Mouse (Mus musculus): ENCODE data around the gene Atpaf2. TPM values are rescaled to one million over a fixed set of nuclear protein-coding genes. Genes with fewer than 3 reads are reported as not detected.
A peak's percentile ranks its signal among the peaks of the same experiment; 100 is the strongest.

The Atpaf2 gene
- polyA plus RNA-seq (2015; fragmentation: Nextera tagmentation; extraction: Ambion mirVana): 60.3 and 70.4 TPM in 2 replicates

- 0 out of 2 replicates have a peak, but pooled peaks have one; percentile 7 for TF ChIP-seq CTCF (IDR thresholded peaks at IDR 0.05; ENCODE audit: low read depth)
- peak within 1 kb of the TSS; percentile 95 for H3K27ac ChIP-seq (ENCODE audit: low read depth, low read length)
- H3K36me3 ChIP-seq (ENCODE audit: control insufficient read depth, insufficient read depth): no peaks in the 10 kb centered on the region; the same call in 1 of the 2 replicates
- peak within 1 kb of the TSS; percentile 89 for H3K9ac ChIP-seq (ENCODE audit: low read depth, low read length)
- H3K4me2 ChIP-seq (replicated peaks; ENCODE audit: low read depth): peak within 1 kb of the TSS; percentile 93
- no peaks in the 10 kb centered on the region for H3K9me3 ChIP-seq (ENCODE audit: control insufficient read depth)
- 0% methylated on average over 34 of the region's 39 CpGs for WGBS
- peak within 1 kb of the TSS; percentile 85 for H3K4me3 ChIP-seq (ENCODE audit: low read depth, low read length)
- H3K4me1 ChIP-seq (replicated peaks; ENCODE audit: control insufficient read depth, insufficient read depth, low read length): peaks cover 3% of the 10 kb centered on the region; the same call in 1 of the 2 replicates
- peak; percentile 29 for ATAC-seq
- H3K27me3 ChIP-seq (replicated peaks; ENCODE audit: control insufficient read depth, insufficient read depth, low read length): no peaks in the 10 kb centered on the region
These were observed at the start of gene Atpaf2 for GRCm38 (mm10) chr11:60417717-60418472. Atpaf2 (minus strand) TSS chr11:60418457.

- no peak overlapping the region for H3K4me2 ChIP-seq (replicated peaks; ENCODE audit: low read depth)
- no peaks in the 10 kb centered on the region for H3K9me3 ChIP-seq (ENCODE audit: control insufficient read depth)
- WGBS: 48% methylated on average over 2 of the region's 2 CpGs
- H3K36me3 ChIP-seq (ENCODE audit: control insufficient read depth, insufficient read depth): peaks cover 85% of the 10 kb centered on the region
- no peak overlapping the region for H3K9ac ChIP-seq (ENCODE audit: low read depth, low read length)
- no peaks in the 10 kb centered on the region for H3K27me3 ChIP-seq (replicated peaks; ENCODE audit: control insufficient read depth, insufficient read depth, low read length)
- ATAC-seq: peak; percentile 82
- no peaks in the 10 kb centered on the region for H3K4me1 ChIP-seq (replicated peaks; ENCODE audit: control insufficient read depth, insufficient read depth, low read length)
- TF ChIP-seq CTCF (IDR thresholded peaks at IDR 0.05; ENCODE audit: low read depth): peak; percentile 80
- no peak overlapping the region for H3K4me3 ChIP-seq (ENCODE audit: low read depth, low read length)
- peak overlapping the region; percentile 64 for H3K27ac ChIP-seq (ENCODE audit: low read depth, low read length)
These were observed 47.7 kb upstream of the Atpaf2 start for GRCm38 (mm10) chr11:60465943-60466380.

DNA sequence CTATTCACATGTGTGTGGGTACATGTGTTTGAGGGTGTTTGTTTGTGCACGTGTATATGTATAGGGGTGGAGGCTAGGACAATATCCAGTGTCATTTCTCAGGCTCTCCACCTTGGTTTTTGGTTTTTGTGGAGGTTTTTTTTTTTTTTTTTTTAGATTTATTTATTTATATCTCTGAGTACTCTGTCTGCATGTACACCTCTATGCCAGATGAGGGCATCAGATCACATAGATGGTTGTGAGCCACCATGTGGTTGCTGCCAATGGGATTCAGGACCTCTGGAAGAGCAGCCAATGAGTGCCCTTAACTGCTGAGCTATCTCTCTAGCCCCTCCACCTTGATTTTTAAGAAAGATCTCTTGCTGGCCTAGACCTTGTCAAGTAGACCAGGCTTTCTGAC, 39.7 kb upstream of the Atpaf2 start:
- Histone ChIP-seq H3K4me1 (replicated peaks; ENCODE audit: control insufficient read depth, insufficient read depth, low read length) (no peaks in the 10 kb centered on the region; the same call in 1 of the 2 replicates), H3K27me3 (replicated peaks; ENCODE audit: control insufficient read depth, insufficient read depth, low read length) (no peaks in the 10 kb centered on the region), H3K4me2 (replicated peaks; ENCODE audit: low read depth) (no peak overlapping the region), H3K9ac (ENCODE audit: low read depth, low read length) (no peak overlapping the region), H3K27ac (ENCODE audit: low read depth, low read length) (no peak overlapping the region), H3K36me3 (ENCODE audit: control insufficient read depth, insufficient read depth) (peaks cover 65% of the 10 kb centered on the region), H3K4me3 (ENCODE audit: low read depth, low read length) (no peak overlapping the region), H3K9me3 (ENCODE audit: control insufficient read depth) (no peaks in the 10 kb centered on the region)
- 93% methylated on average over 1 of the region's 1 CpGs for WGBS
- TF ChIP-seq CTCF (IDR thresholded peaks at IDR 0.05; ENCODE audit: low read depth): peak; percentile 45
- ATAC-seq: no peak

GRCm38 (mm10) chr11:60454745-60455087, 36.5 kb upstream of the Atpaf2 start:
- Histone ChIP-seq H3K27me3 (replicated peaks; ENCODE audit: control insufficient read depth, insufficient read depth, low read length) (no peaks in the 10 kb centered on the region), H3K4me3 (ENCODE audit: low read depth, low read length) (peak overlapping the region; percentile 56), H3K4me1 (replicated peaks; ENCODE audit: control insufficient read depth, insufficient read depth, low read length) (no peaks in the 10 kb centered on the region; the same call in 1 of the 2 replicates), H3K36me3 (ENCODE audit: control insufficient read depth, insufficient read depth) (peaks cover 34% of the 10 kb centered on the region), H3K4me2 (replicated peaks; ENCODE audit: low read depth) (peak overlapping the region; percentile 75), H3K27ac (ENCODE audit: low read depth, low read length) (peak overlapping the region; percentile 57), H3K9me3 (ENCODE audit: control insufficient read depth) (no peaks in the 10 kb centered on the region), H3K9ac (ENCODE audit: low read depth, low read length) (peak overlapping the region; percentile 79)
- WGBS: under 1% methylated on average over 17 of the region's 17 CpGs
- ATAC-seq: peak; percentile 32; the same call in 1 of the 2 replicates
- TF ChIP-seq CTCF (IDR thresholded peaks at IDR 0.05; ENCODE audit: low read depth): no peak

DNA sequence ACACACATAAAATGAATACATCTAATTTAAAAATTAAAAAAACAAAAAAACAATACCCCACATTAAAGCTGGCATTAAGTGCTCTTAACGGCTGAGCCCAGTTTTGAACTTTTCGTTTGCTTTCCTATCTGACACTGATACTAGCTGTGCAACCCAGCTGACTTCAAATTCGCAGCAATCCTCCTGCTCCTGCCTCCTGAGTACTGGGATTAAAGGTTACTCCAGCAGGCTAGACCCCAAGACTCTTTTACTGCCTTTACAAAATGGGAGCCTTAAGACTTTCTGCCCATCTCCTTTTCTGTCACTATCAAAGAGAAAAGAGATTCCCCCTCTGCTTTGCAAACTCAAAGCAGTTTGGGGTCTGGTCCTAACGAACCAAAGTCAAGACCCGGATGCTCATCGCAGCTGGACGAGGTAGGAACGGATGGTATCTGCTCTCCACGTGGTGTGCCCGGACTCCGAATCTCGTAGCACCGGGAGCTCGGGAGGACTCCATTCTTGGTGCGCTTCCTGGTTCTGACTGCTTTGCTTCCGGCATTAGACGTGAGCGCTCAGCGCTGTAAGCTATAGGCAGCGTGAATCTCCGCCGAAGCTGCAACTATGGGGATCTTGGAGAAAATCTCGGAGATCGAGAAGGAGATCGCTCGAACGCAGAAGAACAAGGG, 36.0 kb upstream of the Atpaf2 start, which contains the start of gene Drg2:
Gene Drg2, plus strand, starts transcription at position 512 of the 665 bp plus-strand sequence.
- 5% methylated on average over 27 of the region's 27 CpGs for WGBS
- peak within 1 kb of the TSS; percentile 57 for H3K27ac ChIP-seq (ENCODE audit: low read depth, low read length)

GRCm38 (mm10) chr11:60444007-60444406, 25.8 kb upstream of the Atpaf2 start:
- WGBS: 69% methylated on average over 4 of the region's 4 CpGs
- no peak overlapping the region for H3K4me2 ChIP-seq (replicated peaks; ENCODE audit: low read depth)

More for the DNA sequence above, 36.0 kb upstream of the Atpaf2 start, which contains the start of gene Drg2:
- Histone ChIP-seq H3K9me3 (ENCODE audit: control insufficient read depth) (no peaks in the 10 kb centered on the region), H3K9ac (ENCODE audit: low read depth, low read length) (peak within 1 kb of the TSS; percentile 79), H3K4me1 (replicated peaks; ENCODE audit: control insufficient read depth, insufficient read depth, low read length) (no peaks in the 10 kb centered on the region; the same call in 1 of the 2 replicates), H3K36me3 (ENCODE audit: control insufficient read depth, insufficient read depth) (peaks cover 29% of the 10 kb centered on the region), H3K4me3 (ENCODE audit: low read depth, low read length) (peak within 1 kb of the TSS; percentile 56), H3K4me2 (replicated peaks; ENCODE audit: low read depth) (peak within 1 kb of the TSS; percentile 75), H3K27me3 (replicated peaks; ENCODE audit: control insufficient read depth, insufficient read depth, low read length) (no peaks in the 10 kb centered on the region)
- TF ChIP-seq CTCF (IDR thresholded peaks at IDR 0.05; ENCODE audit: low read depth): no peak
- ATAC-seq: peak; percentile 91

More at GRCm38 (mm10) chr11:60444007-60444406, 25.8 kb upstream of the Atpaf2 start:
- Histone ChIP-seq H3K27ac (ENCODE audit: low read depth, low read length) (no peak overlapping the region), H3K36me3 (ENCODE audit: control insufficient read depth, insufficient read depth) (peaks cover 33% of the 10 kb centered on the region), H3K9ac (ENCODE audit: low read depth, low read length) (no peak overlapping the region), H3K4me1 (replicated peaks; ENCODE audit: control insufficient read depth, insufficient read depth, low read length) (no peaks in the 10 kb centered on the region), H3K9me3 (ENCODE audit: control insufficient read depth) (no peaks in the 10 kb centered on the region), H3K27me3 (replicated peaks; ENCODE audit: control insufficient read depth, insufficient read depth, low read length) (no peaks in the 10 kb centered on the region), H3K4me3 (ENCODE audit: low read depth, low read length) (no peak overlapping the region)
- TF ChIP-seq CTCF (IDR thresholded peaks at IDR 0.05; ENCODE audit: low read depth): no peak
- ATAC-seq: no peak

All from intestine, postnatal 0 days (tissue).